Mouse (Mus musculus): ENCODE data around the gene Kif7. TPM values are rescaled to one million over a fixed set of nuclear protein-coding genes. Genes with fewer than 3 reads are reported as not detected.

The Kif7 gene
- polyA plus RNA-seq (2012; ENCODE audit: low replicate concordance) = 0.61 and 0.99 TPM in 2 replicates

GRCm38 (mm10) chr7:79715187-79715981 lies at the start of gene Kif7:
TSS of gene Kif7 (minus strand) at chr7:79715720.

GRCm38 (mm10) chr7:79742659-79743536 lies 27.4 kb upstream of the Kif7 start, which contains the start of the genes Pex11a and Wdr93:
TSS of gene Pex11a (minus strand) at chr7:79743131.
TSS of gene Wdr93 (plus strand) at chr7:79743163.

GRCm38 (mm10) chr7:79732622-79733021 lies 17.1 kb upstream of the Kif7 start, which contains the start of gene Plin1:
TSS of gene Plin1 (minus strand) at chr7:79732903.

GRCm38 (mm10) chr7:79659578-79660290 lies 55.8 kb downstream of the Kif7 start, which contains the start of gene Ticrr:
TSS of gene Ticrr (plus strand) at chr7:79660196.

Other genes with a start within 250 kb of the Kif7 start
- 89.9 and 148 TPM in 2 replicates for gene Polg, start 249.4 kb downstream of the Kif7 start, polyA plus RNA-seq (2012; ENCODE audit: low replicate concordance)
- gene Rhcg, start 98.1 kb downstream of the Kif7 start, polyA plus RNA-seq (2012; ENCODE audit: low replicate concordance) = 0.51 TPM in 1 of 2 replicates, not detected in the other
- 10.0 and 12.0 TPM in 2 replicates for gene Ticrr, start 55.5 kb downstream of the Kif7 start, polyA plus RNA-seq (2012; ENCODE audit: low replicate concordance)
- not detected in 2 replicates for gene Plin1, start 17.2 kb upstream of the Kif7 start, polyA plus RNA-seq (2012; ENCODE audit: low replicate concordance)
- 1.1 and 1.2 TPM in 2 replicates for gene Pex11a, start 27.4 kb upstream of the Kif7 start, polyA plus RNA-seq (2012; ENCODE audit: low replicate concordance)
- not detected in 2 replicates for gene Wdr93, start 27.4 kb upstream of the Kif7 start, polyA plus RNA-seq (2012; ENCODE audit: low replicate concordance)
- not detected in 2 replicates for gene Mesp1, start 78.1 kb upstream of the Kif7 start, polyA plus RNA-seq (2012; ENCODE audit: low replicate concordance)
- 0.26 and 0.38 TPM in 2 replicates for gene Mesp2, start 95.0 kb upstream of the Kif7 start, polyA plus RNA-seq (2012; ENCODE audit: low replicate concordance)
- gene Anpep, start 145.3 kb upstream of the Kif7 start, polyA plus RNA-seq (2012; ENCODE audit: low replicate concordance) = 6.6 and 6.8 TPM in 2 replicates
- gene Ap3s2, start 204.9 kb upstream of the Kif7 start, polyA plus RNA-seq (2012; ENCODE audit: low replicate concordance) = 3.1 and 7.1 TPM in 2 replicates
- gene Arpin, start 219.6 kb upstream of the Kif7 start, polyA plus RNA-seq (2012; ENCODE audit: low replicate concordance) = 0.47 TPM in 1 of 2 replicates, not detected in the other

All from leukemia stem cell, adult 10-12 weeks (primary cell).